Mouse (Mus musculus): Measurements from ENCODE around the gene Flnb.

Flnb gene

GRCm38 (mm10) chr14:7896699-7897098 lies 78.9 kb downstream of the Flnb start:
- DNase-seq (ENCODE audit: low spot score in 2 of 2), result no peak

- DNase-seq (ENCODE audit: low spot score in 2 of 2), result no peak
Observed at GRCm38 (mm10) chr14:7899986-7900385, 82.2 kb downstream of the Flnb start.

- DNase-seq (ENCODE audit: low spot score in 2 of 2), result peak in 1 of 2 experiments; percentile 29
Observed at GRCm38 (mm10) chr14:7900481-7901049, 82.8 kb downstream of the Flnb start.

DNA sequence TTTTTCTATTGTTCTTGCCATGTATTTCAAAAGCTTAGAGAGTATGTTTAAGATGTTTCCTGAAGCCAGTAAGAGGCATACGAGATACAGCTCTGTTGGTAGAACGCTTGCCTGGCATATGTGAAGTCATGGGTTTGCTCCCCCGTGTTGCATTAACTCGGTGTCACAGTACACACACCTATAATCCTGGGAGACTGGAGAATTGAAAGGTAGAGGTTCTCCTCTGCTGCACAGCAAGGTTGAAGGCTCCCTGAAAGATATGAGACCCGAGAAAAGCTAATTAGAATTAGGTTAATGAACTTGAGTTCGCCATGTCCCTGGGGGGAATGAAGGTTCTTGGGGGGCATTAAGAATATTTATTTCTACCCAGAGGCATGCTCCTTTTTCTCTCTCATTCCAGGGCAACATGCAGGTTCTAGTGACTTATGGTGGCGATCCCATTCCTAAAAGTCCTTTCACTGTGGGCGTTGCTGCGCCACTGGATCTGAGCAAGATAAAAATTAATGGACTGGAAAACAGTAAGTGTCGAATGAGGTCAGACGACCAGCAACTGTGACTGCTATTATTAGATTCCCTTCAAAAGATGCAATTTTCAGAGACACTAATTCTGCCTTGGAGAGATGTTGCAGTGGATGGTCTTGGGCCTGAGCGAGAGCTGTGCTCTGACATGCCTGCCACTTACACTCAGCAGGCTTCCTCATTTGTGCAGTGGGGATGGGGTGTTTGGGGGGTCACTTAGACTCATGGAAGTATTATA lies 83.9 kb downstream of the Flnb start:
- no peak for DNase-seq (ENCODE audit: low spot score in 2 of 2)

DNA sequence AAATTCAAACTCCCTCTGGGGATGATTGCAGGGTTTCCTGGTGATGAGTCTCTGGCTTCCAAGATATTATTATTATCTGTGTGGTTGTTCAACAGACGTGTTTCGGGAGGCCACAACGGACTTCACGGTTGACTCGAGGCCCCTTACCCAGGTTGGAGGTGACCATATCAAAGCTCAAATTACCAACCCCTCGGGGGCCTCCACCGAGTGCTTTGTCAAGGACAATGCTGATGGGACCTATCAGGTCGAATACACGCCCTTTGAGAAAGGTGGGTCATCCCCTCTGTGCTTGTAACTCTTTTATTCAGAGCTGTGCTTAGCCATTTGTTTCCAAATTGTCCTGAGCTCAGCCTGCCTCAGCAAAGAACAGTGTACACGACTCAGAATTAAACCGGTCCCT lies 89.3 kb downstream of the Flnb start:
- no peak for DNase-seq (ENCODE audit: low spot score in 2 of 2)

- no peak for DNase-seq (ENCODE audit: low spot score in 2 of 2)
Observed at GRCm38 (mm10) chr14:7909472-7909871, 91.7 kb downstream of the Flnb start.

DNA sequence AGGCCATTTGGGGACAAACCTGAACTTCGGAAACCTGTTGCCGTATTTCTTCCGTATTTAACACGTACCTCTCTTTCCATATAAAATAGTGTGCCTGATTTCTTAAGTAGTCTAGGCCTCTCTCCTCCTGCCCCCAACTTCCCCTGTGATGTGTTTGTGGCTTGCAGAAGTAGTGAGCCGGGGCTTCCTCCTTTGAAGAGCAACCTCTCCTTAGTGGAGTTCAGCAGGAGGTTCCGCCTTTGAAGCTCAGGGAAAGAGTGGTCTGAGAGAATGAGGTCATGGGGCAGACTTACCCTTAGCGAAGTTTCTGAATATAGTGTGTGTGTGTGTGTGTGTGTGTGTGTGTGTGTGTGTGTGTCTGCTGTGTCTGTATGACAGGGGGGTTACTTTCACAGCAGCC lies 96.1 kb downstream of the Flnb start:
- no peak for DNase-seq (ENCODE audit: low spot score in 2 of 2)

DNA sequence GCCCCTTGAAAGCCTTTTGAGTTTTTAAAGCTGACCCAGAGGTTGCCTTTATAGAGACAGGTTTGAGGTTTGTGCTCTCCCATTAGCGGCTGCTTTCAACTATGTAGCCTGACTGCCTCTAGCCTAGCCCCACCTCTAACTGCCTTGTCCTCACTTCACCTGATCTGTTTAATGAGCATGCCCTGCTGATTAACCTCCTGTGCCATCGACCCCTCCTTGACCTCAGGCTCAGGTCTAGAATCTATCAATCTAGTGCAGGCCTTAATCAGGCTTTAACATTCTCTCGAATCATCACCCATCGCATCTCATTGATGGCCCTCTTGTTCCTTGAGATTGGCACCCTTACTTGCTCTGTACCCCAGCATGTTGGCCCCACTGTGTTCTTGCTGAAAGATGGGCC lies 96.7 kb downstream of the Flnb start:
- DNase-seq (ENCODE audit: low spot score in 2 of 2), result no peak

- no peak for DNase-seq (ENCODE audit: low spot score in 2 of 2)
Observed at GRCm38 (mm10) chr14:7918150-7918991, 100.6 kb downstream of the Flnb start.

DNA sequence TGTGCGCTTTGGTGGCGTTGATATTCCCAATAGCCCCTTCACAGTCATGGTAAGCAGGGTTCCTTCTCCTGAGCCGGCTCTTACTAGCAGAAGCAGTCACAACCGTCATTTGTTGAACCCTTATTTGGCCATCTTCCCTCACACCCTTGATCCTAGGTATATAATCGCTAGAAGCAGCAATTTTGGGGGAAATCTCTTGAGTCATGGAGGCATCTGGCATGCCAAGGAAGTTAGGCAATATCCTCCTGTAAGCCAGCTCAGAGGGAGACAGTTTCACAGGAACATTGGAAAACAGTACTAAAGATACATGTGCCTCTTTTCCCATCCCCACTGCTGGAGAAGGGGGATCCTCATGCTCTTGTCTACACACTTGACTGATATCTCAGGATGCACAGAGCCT lies 101.6 kb downstream of the Flnb start:
- no peak for DNase-seq (ENCODE audit: low spot score in 2 of 2)

GRCm38 (mm10) chr14:7919921-7920320 lies 102.2 kb downstream of the Flnb start:
- no peak for DNase-seq (ENCODE audit: low spot score in 2 of 2)

- DNase-seq (ENCODE audit: low spot score in 2 of 2), result no peak
Observed at GRCm38 (mm10) chr14:7921459-7921858, 103.7 kb downstream of the Flnb start.

DNA sequence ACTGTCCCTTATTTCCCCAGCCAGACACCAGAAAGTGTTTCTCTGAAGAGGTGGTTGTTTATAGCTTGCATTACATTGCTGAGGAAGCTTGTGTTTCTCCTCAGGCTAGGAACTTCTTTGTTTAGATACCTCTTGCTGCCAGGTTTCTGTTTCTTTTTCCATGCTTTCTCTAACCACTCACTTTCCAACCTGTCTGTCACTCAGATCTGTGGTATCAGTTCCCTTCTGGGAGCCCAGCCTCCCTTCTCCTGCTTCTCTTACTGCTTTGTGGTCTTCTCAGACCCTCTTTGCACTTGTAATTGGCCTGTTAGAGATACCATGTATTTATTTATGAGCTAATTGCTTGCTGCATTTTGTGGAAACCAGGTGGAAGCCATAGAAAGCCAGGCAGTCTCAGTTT lies 105.9 kb downstream of the Flnb start:
- no peak for DNase-seq (ENCODE audit: low spot score in 2 of 2)

DNA sequence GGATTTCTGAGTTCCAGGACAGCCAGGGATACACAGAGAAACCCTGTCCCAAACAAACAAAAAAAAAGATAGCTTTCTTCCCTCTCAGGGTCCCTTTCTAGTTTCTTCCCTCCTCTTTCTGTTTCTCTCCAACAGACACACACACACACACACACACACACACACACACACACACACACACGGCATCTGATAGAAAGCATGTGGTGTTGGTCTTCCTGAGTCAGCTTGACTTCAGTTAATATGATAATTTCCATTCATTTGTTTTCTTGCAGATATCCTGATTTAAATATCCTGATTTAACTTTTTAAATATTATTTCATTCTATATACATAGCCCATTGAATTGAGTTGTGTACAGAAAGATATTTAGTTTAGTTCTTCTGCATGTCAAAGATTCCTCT lies 110.6 kb downstream of the Flnb start:
- no peak for DNase-seq (ENCODE audit: low spot score in 2 of 2)

GRCm38 (mm10) chr14:7929029-7929428 lies 111.3 kb downstream of the Flnb start:
- no peak for DNase-seq (ENCODE audit: low spot score in 2 of 2)

DNA sequence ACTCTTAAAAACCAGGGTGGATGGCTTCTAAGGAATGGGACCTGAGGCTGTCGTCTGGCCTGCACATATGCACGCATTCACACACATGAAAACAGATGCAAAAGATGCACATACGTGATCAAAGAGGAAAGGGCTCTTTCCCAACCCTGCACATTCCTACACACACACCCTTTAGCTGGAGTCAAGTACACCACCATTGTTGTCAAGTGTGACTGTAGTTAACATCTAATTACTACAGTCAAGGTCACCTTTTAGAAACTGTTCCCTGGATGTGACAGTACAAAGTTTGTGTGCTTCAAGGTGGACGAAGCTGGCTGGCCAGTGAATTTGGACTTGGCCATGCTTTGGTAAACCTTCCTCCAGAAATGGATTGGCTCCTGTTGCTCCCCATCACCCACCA lies 114.4 kb downstream of the Flnb start:
- no peak for DNase-seq (ENCODE audit: low spot score in 2 of 2)

DNA sequence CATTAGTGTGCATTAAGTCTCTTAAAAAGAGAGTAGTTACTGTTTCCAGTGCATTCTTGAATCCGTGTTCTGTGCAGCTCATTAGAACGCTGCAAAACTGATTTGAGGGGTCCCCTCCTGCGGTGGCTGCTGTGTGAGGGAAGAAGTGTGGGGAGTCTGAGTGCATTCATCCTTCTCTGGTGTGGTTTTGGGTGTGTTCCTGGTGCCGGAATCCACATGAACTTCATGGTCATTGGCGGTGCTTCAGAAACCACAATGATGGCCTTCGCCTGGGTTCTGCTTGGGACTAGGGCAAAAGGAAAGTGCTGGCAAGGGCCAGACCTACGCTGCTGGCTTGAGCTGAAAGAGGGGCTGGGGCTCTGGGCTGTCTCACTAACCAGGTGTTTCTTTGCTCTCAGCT lies 116.4 kb downstream of the Flnb start:
- no peak for DNase-seq (ENCODE audit: low spot score in 2 of 2)

GRCm38 (mm10) chr14:7937052-7937630 lies 119.4 kb downstream of the Flnb start:
- no peak for DNase-seq (ENCODE audit: low spot score in 2 of 2)

GRCm38 (mm10) chr14:7938809-7939784 lies 121.3 kb downstream of the Flnb start:
- no peak for DNase-seq (ENCODE audit: low spot score in 2 of 2)

DNA sequence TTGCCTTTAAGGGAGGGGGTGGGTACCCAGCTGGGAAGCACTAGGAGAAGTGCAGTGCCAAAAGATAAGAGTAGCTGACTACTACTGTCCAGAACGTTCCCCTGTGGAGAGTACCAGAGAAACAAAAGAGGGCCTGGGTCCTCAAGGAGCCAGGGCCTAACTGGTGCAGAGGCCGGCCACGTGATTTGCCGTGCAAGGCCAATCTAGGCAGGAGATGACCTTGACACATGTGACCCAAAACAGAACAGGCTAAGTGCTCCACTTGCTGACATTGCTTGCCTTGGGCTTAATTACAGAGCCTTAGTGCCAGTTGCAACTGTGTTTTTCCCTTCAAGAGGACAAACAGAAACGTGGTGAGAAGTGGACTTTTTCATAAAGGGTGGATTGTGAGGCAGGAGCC lies 123.7 kb downstream of the Flnb start:
- DNase-seq (ENCODE audit: low spot score in 2 of 2), result no peak

- no peak for DNase-seq (ENCODE audit: low spot score in 2 of 2)
Observed at GRCm38 (mm10) chr14:7943101-7943800, 125.5 kb downstream of the Flnb start.
